Mouse (Mus musculus): ENCODE results near the gene Abhd14a.
"Not testable (repeated sequence)": the region's sequence is repeated elsewhere in the genome, so short reads cannot be mapped to it uniquely, and the experiment has no call there.

The Abhd14a gene

GRCm38 (mm10) chr9:106447348-106447747 is at the start of gene Abhd14a, which contains the start of gene Abhd14b:
Abhd14a (minus strand) TSS chr9:106447678.
Abhd14b (plus strand) TSS chr9:106447459.
- DNase-seq, result peak; percentile 77 to 79

GRCm38 (mm10) chr9:106487602-106488001 is 40.1 kb upstream of the Abhd14a start:
- DNase-seq, result not testable (repeated sequence)

GRCm38 (mm10) chr9:106485076-106485475 is 37.6 kb upstream of the Abhd14a start:
- no peak for DNase-seq

GRCm38 (mm10) chr9:106483606-106484005 is 36.1 kb upstream of the Abhd14a start:
- no peak for DNase-seq

GRCm38 (mm10) chr9:106483136-106483535 is 35.7 kb upstream of the Abhd14a start:
- DNase-seq, result no peak

- DNase-seq, result no peak
Observed at GRCm38 (mm10) chr9:106482578-106483115, 35.2 kb upstream of the Abhd14a start.

- DNase-seq, result no peak
Observed at GRCm38 (mm10) chr9:106481676-106482075, 34.2 kb upstream of the Abhd14a start.

GRCm38 (mm10) chr9:106481075-106481474 is 33.6 kb upstream of the Abhd14a start:
- DNase-seq, result no peak

GRCm38 (mm10) chr9:106480541-106480940 is 33.1 kb upstream of the Abhd14a start:
- no peak for DNase-seq

- peak in 1 of 2 experiments; percentile 6 for DNase-seq
Observed at GRCm38 (mm10) chr9:106478101-106478500, 30.6 kb upstream of the Abhd14a start.

- DNase-seq, result peak in 1 of 2 experiments; percentile 8
Observed at GRCm38 (mm10) chr9:106477649-106478048, 30.2 kb upstream of the Abhd14a start.

- peak; percentile 97 to 99 for DNase-seq
Observed at GRCm38 (mm10) chr9:106476924-106477484, 29.5 kb upstream of the Abhd14a start, which contains the start of gene Parp3. Parp3 (minus strand) TSS chr9:106476949.

- peak; percentile 80 to 81 for DNase-seq
Observed at GRCm38 (mm10) chr9:106476002-106476923, 28.8 kb upstream of the Abhd14a start.

GRCm38 (mm10) chr9:106475663-106476001 is 28.2 kb upstream of the Abhd14a start, which contains the start of gene Rrp9:
Rrp9 (plus strand) TSS chr9:106475963.
- peak in 1 of 2 experiments; percentile 25 for DNase-seq

GRCm38 (mm10) chr9:106475046-106475445 is 27.6 kb upstream of the Abhd14a start:
- peak in 1 of 2 experiments; percentile 45 for DNase-seq

- DNase-seq, result peak; percentile 68 to 70
Observed at GRCm38 (mm10) chr9:106474456-106474855, 27.0 kb upstream of the Abhd14a start.

- DNase-seq, result no peak
Observed at GRCm38 (mm10) chr9:106473753-106474105, 26.3 kb upstream of the Abhd14a start.

GRCm38 (mm10) chr9:106473081-106473752 is 25.7 kb upstream of the Abhd14a start:
- peak in 1 of 2 experiments; percentile 17 for DNase-seq

GRCm38 (mm10) chr9:106472321-106472720 is 24.8 kb upstream of the Abhd14a start:
- no peak for DNase-seq

- no peak for DNase-seq
Observed at GRCm38 (mm10) chr9:106471892-106472291, 24.4 kb upstream of the Abhd14a start.

GRCm38 (mm10) chr9:106470991-106471750 is 23.7 kb upstream of the Abhd14a start:
- DNase-seq, result no peak

GRCm38 (mm10) chr9:106469776-106470175 is 22.3 kb upstream of the Abhd14a start:
- no peak for DNase-seq
